Mouse (Mus musculus): Measurements from ENCODE around the gene Apba1.

Gene Apba1

GRCm38 (mm10) chr19:23984186-23984585, 225.5 kb downstream of the Apba1 start:
- DNase-seq: no peak

GRCm38 (mm10) chr19:23987291-23987690, 228.6 kb downstream of the Apba1 start:
- DNase-seq: no peak

DNA sequence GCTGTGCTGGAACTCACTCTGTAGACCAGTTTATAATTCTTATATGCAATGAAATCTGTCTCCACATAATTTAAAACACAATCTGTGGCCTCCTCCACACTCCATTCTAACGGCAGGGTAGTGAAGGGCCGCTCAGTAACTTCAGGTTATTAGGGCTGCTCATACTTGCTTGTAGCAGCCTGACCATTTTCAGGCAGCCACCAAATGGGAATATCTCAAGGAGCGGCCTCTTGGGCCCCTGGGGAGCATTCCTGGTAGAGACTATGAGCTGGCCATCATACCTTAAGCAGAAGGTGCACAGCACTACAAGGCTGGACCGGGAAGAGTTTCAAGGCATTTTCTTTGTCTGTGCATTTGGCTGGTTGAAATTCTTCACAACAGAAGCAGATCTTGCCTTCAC, 229.5 kb downstream of the Apba1 start:
- DNase-seq: no peak

- no peak for DNase-seq
Observed at GRCm38 (mm10) chr19:23995766-23996399, 237.2 kb downstream of the Apba1 start.

Measured in lung, postnatal 4 days (tissue).